Mouse (Mus musculus) olfactory bulb, adult 2 months (tissue): ENCODE results near the gene Med13l.

ENCODE experiments used
- CTCF ChIP-seq: fragments of 200-500 bp; IDR thresholded peaks from 2 replicates; pipeline ENCODE4 v1.5.1; 2012; ENCODE audit warnings: low read depth, mild to moderate bottlenecking, low read length, moderate library complexity; ENCODE audit not compliant: insufficient read depth
- POLR2A ChIP-seq: fragments of 200-500 bp; IDR thresholded peaks from 2 replicates; pipeline ENCODE4 v1.6.1; 2012; ENCODE audit warnings: mild to moderate bottlenecking, low read depth, low read length, moderate library complexity; ENCODE audit not compliant: insufficient read depth

DNA sequence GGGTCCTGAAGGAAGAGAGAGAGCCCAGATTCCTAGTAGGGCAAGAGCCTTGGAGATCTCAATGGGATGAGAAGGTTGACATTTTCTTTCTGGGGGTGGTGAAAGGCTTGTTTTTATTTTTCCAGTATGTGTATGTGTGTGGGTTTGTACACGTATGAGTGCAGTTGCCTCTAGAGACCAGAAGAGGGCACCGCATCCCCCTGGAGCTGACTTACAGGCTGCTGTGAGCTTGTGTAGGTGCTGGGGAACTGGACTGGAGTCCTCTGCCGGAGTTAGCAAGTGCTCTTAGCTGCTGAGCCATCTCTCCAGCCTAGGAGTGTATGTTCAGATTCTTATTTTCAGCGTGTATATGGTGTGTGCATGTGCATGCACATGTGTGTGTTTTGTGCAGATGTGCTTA lies 5.2 kb upstream of the Med13l start:
- TF ChIP-seq CTCF = no peak
- TF ChIP-seq POLR2A = no peak
